Mouse (Mus musculus) midbrain, embryonic 15.5 days (tissue): ENCODE results near the gene Ift140. TPM values are rescaled to one million over a fixed set of nuclear protein-coding genes. Genes with fewer than 3 reads are reported as not detected.

Experiments used
- ATAC-seq: fragments of 200-750 bp; cut with Nextera tagmentation; replicated peaks from 2 replicates; pipeline ENCODE4 v1.8.0; 2017; ENCODE audit warnings: moderate TSS enrichment
- H3K27ac ChIP-seq: fragments of 300-500 bp; sonication (generic); 2 replicates; pipeline ENCODE4 v1.5.1; 2015; ENCODE audit warnings: mild to moderate bottlenecking, inconsistent platforms
- H3K27me3 ChIP-seq: fragments of 300-500 bp; sonication (generic); replicated peaks from 2 replicates; pipeline ENCODE4 v1.6.1; 2015; ENCODE audit warnings: inconsistent platforms
- H3K36me3 ChIP-seq: fragments of 300-500 bp; sonication (generic); replicated peaks from 2 replicates; pipeline ENCODE4 v1.6.1; 2015; ENCODE audit warnings: inconsistent platforms
- H3K4me1 ChIP-seq: fragments of 300-500 bp; sonication (generic); 2 replicates; pipeline ENCODE4 v1.6.1; 2015; ENCODE audit warnings: inconsistent platforms
- H3K4me2 ChIP-seq: fragments of 300-500 bp; sonication (generic); 2 replicates; pipeline ENCODE4 v1.6.1; 2015; ENCODE audit warnings: inconsistent platforms, mild to moderate bottlenecking, moderate library complexity
- H3K4me3 ChIP-seq: fragments of 300-500 bp; sonication (generic); 2 replicates; pipeline ENCODE4 v1.5.1; 2015; ENCODE audit warnings: mild to moderate bottlenecking, inconsistent platforms
- H3K9ac ChIP-seq: fragments of 300-500 bp; sonication (generic); 2 replicates; pipeline ENCODE4 v1.6.1; 2015; ENCODE audit warnings: mild to moderate bottlenecking, inconsistent platforms
- H3K9me3 ChIP-seq: fragments of 300-500 bp; sonication (generic); 2 replicates; pipeline ENCODE4 v1.6.1; 2016; ENCODE audit warnings: inconsistent platforms
- WGBS: fragments of 180-500 bp; shearing (Covaris S2); methylation state at CpG from one replicate; pipeline ENCODE4 v1.1.7; 2015; ENCODE audit warnings: mixed read lengths; 5-methylcytosine and 5-hydroxymethylcytosine counted together
- polyA plus RNA-seq: library from polyadenylated mRNA; unstranded; fragments of >200 nt; fragmentation: Nextera tagmentation; extraction: Ambion mirVana; gene quantifications from 2 replicates; pipeline ENCODE4 v1.2.1, GENCODE M21; 2015

Gene Ift140
- 20.0 and 22.5 TPM in 2 replicates for polyA plus RNA-seq

GRCm38 (mm10) chr17:25015655-25016291 is at the start of gene Ift140, which contains the start of gene Cramp1l:
Gene Ift140, plus strand, starts transcription at chr17:25016085.
Gene Cramp1l, minus strand, starts transcription at chr17:25015788.
- H3K4me3 ChIP-seq, result peak within 1 kb of the TSS; percentile 86
- no peaks in the 10 kb centered on the region for H3K9me3 ChIP-seq
- H3K27me3 ChIP-seq, result no peaks in the 10 kb centered on the region
- peak within 1 kb of the TSS; percentile 99 for H3K4me2 ChIP-seq
- H3K4me1 ChIP-seq, result peaks cover 46% of the 10 kb centered on the region
- H3K36me3 ChIP-seq, result peaks cover 12% of the 10 kb centered on the region
- peak within 1 kb of the TSS; percentile 91 for H3K9ac ChIP-seq
- peak; percentile 99 for ATAC-seq
- H3K27ac ChIP-seq, result peak within 1 kb of the TSS; percentile 84
- WGBS, result under 1% methylated on average over 61 of the region's 62 CpGs

DNA sequence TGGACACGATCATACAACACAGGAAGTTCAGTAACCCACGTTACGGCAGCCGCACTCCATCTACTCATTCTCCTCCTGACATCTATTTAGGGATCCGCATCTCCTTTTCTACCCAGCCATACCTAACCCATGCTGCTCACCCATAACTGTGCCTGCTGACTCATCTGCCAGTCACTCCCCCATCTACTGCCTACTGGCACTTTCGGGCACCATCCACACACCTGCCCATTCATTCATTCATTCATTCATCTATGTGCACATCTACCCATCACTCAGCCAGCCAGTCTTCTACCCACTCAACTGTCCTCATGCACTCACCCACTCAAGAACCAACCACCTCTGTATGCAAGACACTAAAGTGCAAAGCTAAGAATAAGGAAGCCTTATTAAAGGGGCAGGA is 28.7 kb upstream of the Ift140 start:
- no peak overlapping the region for H3K27ac ChIP-seq
- H3K9ac ChIP-seq, result no peak overlapping the region
- peaks cover 79% of the 10 kb centered on the region for H3K36me3 ChIP-seq
- H3K27me3 ChIP-seq, result no peaks in the 10 kb centered on the region
- ATAC-seq, result no peak
- no peak overlapping the region for H3K4me3 ChIP-seq
- no peak overlapping the region for H3K4me2 ChIP-seq
- H3K9me3 ChIP-seq, result no peaks in the 10 kb centered on the region
- H3K4me1 ChIP-seq, result no peaks in the 10 kb centered on the region
- 98% methylated on average over 6 of the region's 6 CpGs for WGBS

GRCm38 (mm10) chr17:24994721-24995120 is 21.2 kb upstream of the Ift140 start:
- Histone ChIP-seq H3K27ac (no peak overlapping the region), H3K36me3 (peaks cover 76% of the 10 kb centered on the region), H3K4me1 (no peaks in the 10 kb centered on the region), H3K4me3 (no peak overlapping the region), H3K27me3 (no peaks in the 10 kb centered on the region), H3K9ac (no peak overlapping the region), H3K4me2 (no peak overlapping the region), H3K9me3 (no peaks in the 10 kb centered on the region)
- 93% methylated on average over 6 of the region's 6 CpGs for WGBS
- no peak for ATAC-seq

DNA sequence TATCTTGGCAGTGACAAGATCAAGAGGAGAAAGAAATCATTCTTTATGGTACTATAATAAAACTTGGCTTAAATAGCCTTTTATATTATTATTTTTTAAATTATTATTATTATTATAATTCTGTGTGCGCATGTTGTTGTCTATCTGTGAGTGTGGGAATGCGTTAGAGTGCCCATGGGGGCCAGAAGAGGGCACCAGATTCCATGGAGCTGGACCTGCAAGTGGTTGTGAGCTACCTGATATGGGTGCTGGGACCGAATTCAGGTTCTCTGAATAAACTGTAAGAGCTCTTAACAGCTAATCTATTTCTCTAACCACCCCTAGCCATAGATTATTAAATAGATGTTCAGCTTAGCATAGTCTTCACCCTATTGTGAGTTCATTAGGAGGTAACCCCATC is 10.8 kb upstream of the Ift140 start:
- H3K9ac ChIP-seq, result no peak overlapping the region
- H3K4me3 ChIP-seq, result no peak overlapping the region
- H3K27ac ChIP-seq, result no peak overlapping the region
- ATAC-seq, result no peak
- H3K9me3 ChIP-seq, result no peaks in the 10 kb centered on the region
- H3K27me3 ChIP-seq, result no peaks in the 10 kb centered on the region
- H3K4me1 ChIP-seq, result no peaks in the 10 kb centered on the region
- H3K36me3 ChIP-seq, result peaks cover 18% of the 10 kb centered on the region
- no peak overlapping the region for H3K4me2 ChIP-seq
- WGBS, result 95% methylated on average over 3 of the region's 3 CpGs

DNA sequence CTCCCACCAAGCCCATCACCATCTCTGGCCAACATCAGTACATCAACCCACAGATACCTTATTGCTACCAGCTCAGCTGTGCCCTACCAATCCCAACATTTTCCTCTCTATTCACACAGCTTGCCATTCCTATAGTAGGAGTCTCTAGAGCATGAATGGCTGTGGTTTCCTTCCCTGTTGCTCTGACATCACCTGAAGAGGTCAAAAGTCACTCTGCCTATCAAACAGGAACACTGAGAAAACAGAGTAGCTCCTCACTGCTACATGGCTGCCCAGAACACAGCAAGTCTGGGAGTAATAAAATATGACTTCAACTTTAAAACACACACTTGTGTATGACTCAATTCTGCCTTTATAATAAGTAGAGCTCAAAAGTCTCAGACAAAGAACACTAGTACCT is 8.4 kb upstream of the Ift140 start:
- Histone ChIP-seq H3K36me3 (peaks cover 25% of the 10 kb centered on the region), H3K4me3 (no peak overlapping the region), H3K27me3 (no peaks in the 10 kb centered on the region), H3K4me1 (peaks cover 8% of the 10 kb centered on the region), H3K9ac (no peak overlapping the region), H3K27ac (no peak overlapping the region), H3K4me2 (no peak overlapping the region), H3K9me3 (no peaks in the 10 kb centered on the region)
- ATAC-seq, result no peak

DNA sequence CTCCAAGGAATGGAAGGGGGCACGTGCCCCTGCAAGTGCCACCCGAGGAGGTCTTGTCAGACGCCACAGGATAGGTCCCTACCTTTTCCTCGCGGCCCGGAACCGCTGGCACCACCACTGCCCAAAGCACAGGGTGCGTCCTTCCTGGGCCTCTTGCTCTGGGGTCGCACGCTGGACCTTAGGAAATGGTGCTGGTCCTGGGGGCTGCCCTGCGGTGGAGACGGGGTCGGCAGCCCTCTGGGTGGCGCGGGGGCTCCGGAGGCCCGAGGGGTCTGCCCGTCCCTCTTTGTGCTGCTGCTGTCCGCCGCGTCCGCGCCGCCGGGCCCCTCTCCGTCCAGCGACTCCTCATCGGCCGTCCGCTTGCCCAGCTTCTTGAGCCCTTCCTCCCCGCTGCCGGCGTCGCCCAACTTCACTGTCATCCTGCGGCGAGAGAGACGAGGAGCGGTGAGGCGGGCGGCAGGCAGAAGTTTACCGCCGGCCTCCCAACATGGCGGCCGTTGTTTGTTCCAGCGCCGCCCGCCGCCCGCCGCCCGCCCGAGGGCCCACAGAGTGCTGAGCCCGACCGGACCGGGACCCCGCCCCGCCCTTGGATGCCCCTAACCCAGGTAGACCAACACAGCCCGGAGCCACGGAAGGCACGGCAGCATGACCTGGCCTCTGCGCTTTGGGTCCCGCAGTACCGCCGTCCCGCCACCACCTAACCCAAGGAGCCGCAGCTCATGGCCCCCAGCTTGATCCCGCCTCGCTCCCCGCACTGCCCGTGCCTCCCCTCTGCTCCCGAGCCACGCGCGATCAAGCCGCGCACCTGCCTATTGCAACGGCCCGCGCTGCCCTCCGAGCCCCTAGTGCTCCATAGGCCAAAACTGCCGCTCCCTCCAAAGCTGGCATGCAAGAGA is 2.0 kb upstream of the Ift140 start:
- H3K9ac ChIP-seq, result peak overlapping the region; percentile 91
- peaks cover 15% of the 10 kb centered on the region for H3K36me3 ChIP-seq
- no peaks in the 10 kb centered on the region for H3K27me3 ChIP-seq
- H3K9me3 ChIP-seq, result no peaks in the 10 kb centered on the region
- no peak for ATAC-seq
- peak overlapping the region; percentile 86 for H3K4me3 ChIP-seq
- under 1% methylated on average over 78 of the region's 81 CpGs for WGBS
- H3K4me1 ChIP-seq, result peaks cover 46% of the 10 kb centered on the region
- H3K4me2 ChIP-seq, result peak overlapping the region; percentile 94
- H3K27ac ChIP-seq, result peak overlapping the region; percentile 73

DNA sequence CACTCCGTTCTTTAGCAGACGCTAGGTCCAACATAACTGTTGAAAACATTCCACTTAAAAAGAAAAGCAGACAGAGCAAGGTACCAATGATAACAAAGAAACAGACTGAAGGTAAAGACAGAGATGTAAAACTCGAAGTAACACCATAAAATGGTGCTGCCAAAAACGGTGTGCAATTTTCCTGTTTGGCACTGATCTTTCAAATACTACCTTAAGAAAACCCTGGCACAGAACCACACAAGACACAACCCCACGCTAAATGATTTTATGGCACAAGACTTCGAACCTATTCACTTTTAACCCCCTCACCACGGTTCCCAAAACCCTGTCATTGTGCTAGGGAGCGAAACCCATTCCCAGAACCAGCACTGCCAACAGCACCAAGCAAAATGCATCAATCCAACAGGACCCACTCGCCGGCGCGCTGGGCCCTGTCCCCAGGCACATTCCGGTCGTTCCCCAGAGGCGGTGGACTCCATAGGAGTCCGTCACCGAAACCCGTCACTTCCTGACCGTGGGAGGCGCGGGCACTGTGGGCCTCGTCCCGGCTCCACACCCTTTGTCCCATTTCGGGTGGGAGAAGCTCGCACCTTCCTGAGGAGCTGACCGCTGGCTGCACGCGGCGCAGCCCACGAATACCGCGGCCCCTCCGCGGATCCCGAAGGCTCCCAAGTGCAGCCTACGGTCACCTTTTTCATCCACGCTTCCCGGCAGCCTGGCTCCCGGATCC is 879 bp upstream of the Ift140 start:
- H3K4me2 ChIP-seq, result peak overlapping the region; percentile 94
- peak overlapping the region; percentile 84 for H3K27ac ChIP-seq
- H3K9me3 ChIP-seq, result no peaks in the 10 kb centered on the region
- peak overlapping the region; percentile 86 for H3K4me3 ChIP-seq
- H3K36me3 ChIP-seq, result peaks cover 12% of the 10 kb centered on the region
- ATAC-seq, result peak; percentile 14
- peaks cover 46% of the 10 kb centered on the region for H3K4me1 ChIP-seq
- H3K9ac ChIP-seq, result peak overlapping the region; percentile 91
- under 1% methylated on average over 39 of the region's 39 CpGs for WGBS
- no peaks in the 10 kb centered on the region for H3K27me3 ChIP-seq

GRCm38 (mm10) chr17:25016292-25017132 is 627 bp downstream of the Ift140 start:
- Histone ChIP-seq H3K4me2 (peak overlapping the region; percentile 99), H3K27ac (peak overlapping the region; percentile 80), H3K36me3 (peaks cover 11% of the 10 kb centered on the region), H3K27me3 (no peaks in the 10 kb centered on the region), H3K4me3 (peak overlapping the region; percentile 86), H3K4me1 (peaks cover 43% of the 10 kb centered on the region), H3K9ac (peak overlapping the region; percentile 57), H3K9me3 (no peaks in the 10 kb centered on the region)
- under 1% methylated on average over 55 of the region's 55 CpGs for WGBS
- peak; percentile 94 for ATAC-seq

DNA sequence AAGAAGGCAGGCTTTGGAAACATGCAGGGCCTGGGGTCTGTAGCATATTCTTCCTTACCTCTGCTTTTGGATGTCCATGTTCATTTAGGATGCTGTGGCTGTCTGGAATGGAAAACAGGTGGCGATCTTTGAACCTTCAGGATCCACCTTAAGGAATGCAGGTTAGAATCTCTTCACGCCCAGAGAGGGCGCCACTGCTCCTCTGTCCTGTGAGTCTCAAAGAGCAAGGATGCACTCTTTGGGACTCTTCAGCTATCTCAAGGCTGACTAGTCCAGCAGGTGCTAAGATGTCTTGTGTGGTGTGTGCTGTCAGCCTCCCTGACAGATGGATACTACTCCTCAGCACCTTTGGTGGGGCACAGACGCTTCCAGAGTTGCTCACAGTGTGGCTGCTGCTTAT is 20.3 kb downstream of the Ift140 start:
- no peaks in the 10 kb centered on the region for H3K4me1 ChIP-seq
- no peak overlapping the region for H3K9ac ChIP-seq
- no peaks in the 10 kb centered on the region for H3K9me3 ChIP-seq
- H3K27me3 ChIP-seq, result no peaks in the 10 kb centered on the region
- no peak for ATAC-seq
- no peak overlapping the region for H3K4me2 ChIP-seq
- WGBS, result 65% methylated on average over 4 of the region's 4 CpGs
- H3K27ac ChIP-seq, result no peak overlapping the region
- no peak overlapping the region for H3K4me3 ChIP-seq
- H3K36me3 ChIP-seq, result peaks cover 18% of the 10 kb centered on the region; the same call in 1 of the 2 replicates

DNA sequence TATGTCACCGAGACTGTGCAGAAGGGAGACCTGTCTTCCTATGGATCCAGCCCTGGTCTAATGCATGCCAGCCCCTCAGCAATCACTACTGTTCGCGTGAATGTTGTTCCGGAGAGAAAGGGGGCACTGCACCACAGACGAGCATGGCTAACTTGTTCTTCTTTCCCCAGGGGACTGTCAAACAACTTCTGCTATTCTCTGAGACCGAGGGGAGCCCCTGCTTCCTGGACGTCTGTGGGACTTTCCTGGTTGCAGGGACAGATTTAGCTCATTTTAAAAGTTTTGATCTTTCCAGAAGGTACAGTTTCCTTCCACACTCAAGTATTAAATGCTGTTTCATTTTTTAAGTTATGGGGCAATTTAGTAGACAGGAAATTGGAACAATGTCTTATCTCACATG is 29.0 kb downstream of the Ift140 start:
- Histone ChIP-seq H3K27ac (no peak overlapping the region), H3K4me2 (no peak overlapping the region), H3K9me3 (no peaks in the 10 kb centered on the region), H3K9ac (no peak overlapping the region), H3K27me3 (no peaks in the 10 kb centered on the region), H3K4me1 (no peaks in the 10 kb centered on the region), H3K36me3 (peaks cover 6% of the 10 kb centered on the region; the same call in 1 of the 2 replicates), H3K4me3 (no peak overlapping the region)
- ATAC-seq, result no peak
- WGBS, result 75% methylated on average over 7 of the region's 7 CpGs

DNA sequence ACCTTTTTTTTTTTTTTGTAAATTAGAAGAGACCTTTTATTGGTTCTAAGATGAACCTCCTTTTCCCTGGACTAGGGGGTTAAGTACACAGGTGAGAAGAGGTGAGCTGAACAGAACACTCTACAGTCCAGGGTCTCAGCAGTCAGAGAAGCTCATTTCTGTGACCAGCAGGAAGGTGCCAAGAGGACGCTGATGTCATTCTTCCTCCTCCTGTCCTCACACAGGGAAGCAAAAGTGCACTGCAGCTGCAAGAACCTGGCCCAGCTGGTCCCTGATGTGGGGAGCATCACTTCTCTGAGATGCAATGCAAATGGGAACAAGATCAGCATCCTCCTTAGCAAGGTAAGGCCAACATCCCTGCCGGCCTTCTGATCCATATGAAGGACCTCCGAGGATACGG is 29.4 kb downstream of the Ift140 start:
- no peaks in the 10 kb centered on the region for H3K4me1 ChIP-seq
- H3K4me2 ChIP-seq, result no peak overlapping the region
- H3K4me3 ChIP-seq, result no peak overlapping the region
- H3K9ac ChIP-seq, result no peak overlapping the region
- no peaks in the 10 kb centered on the region for H3K9me3 ChIP-seq
- no peak overlapping the region for H3K27ac ChIP-seq
- H3K36me3 ChIP-seq, result peaks cover 6% of the 10 kb centered on the region; the same call in 1 of the 2 replicates
- ATAC-seq, result no peak
- H3K27me3 ChIP-seq, result no peaks in the 10 kb centered on the region
- 89% methylated on average over 4 of the region's 4 CpGs for WGBS
